Mouse (Mus musculus) cerebellum, postnatal 10 days (tissue): ENCODE measurements at regions not wholly inside any gene's neighbourhood (a gene's known extent, or its start where the extent isn't known, plus 50 kb on each side); places are given as distances from the start of the nearest gene placed in this dataset.

Source experiments
- DNase-seq, 2 experiments: peaks; one replicate each; pipeline ENCODE4 v3.0.0; 2021; ENCODE audit warnings: mixed read lengths in 2 of 2

DNA sequence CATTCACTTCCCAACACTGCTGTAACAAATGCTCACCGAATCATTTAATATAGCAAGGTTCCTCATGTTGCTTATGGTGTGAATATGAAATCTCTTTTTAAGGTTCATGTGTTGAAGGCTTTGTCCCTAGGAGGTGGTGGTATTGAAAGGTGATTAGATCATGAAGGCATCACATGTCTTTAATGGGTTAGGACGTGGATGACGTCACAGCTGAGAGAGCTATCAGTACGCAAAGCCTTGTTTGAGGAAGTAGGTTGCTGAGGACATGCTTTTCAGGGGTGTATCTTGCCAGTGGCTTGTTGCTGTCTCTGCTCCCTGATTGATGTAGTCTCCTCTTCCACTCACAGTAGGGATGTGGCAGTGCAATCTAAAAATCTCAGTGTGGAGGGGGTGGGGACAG lies 69.8 kb upstream of the Arsj start:
- DNase-seq, result no peak

GRCm38 (mm10) chr3:126295932-126296331 lies 67.6 kb upstream of the Arsj start:
- no peak for DNase-seq

- DNase-seq, result peak; percentile 4
Measured at GRCm38 (mm10) chr3:126299257-126299656, 64.2 kb upstream of the Arsj start.

DNA sequence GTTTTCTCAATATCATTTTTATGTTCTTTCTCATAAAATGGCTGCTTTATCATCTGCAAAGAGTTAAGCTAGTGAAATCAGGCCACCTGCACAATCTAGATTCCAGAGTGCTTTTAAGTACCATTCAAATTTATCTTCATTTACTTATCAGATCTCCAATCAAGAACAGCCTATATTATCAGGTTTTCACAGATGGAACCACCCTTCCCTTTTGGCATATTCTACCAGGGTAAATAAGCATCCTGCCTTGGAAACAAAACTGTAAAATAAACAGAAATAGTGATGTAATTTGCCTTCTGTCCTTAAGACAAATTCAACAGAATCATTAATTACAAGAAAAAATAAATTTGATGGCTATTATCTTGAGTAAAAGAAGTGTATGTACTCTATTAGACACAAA lies 55.2 kb upstream of the Arsj start:
- DNase-seq, result no peak
